ENCODE assay signal across 18 mouse cellular contexts in the genomic region with DNA sequence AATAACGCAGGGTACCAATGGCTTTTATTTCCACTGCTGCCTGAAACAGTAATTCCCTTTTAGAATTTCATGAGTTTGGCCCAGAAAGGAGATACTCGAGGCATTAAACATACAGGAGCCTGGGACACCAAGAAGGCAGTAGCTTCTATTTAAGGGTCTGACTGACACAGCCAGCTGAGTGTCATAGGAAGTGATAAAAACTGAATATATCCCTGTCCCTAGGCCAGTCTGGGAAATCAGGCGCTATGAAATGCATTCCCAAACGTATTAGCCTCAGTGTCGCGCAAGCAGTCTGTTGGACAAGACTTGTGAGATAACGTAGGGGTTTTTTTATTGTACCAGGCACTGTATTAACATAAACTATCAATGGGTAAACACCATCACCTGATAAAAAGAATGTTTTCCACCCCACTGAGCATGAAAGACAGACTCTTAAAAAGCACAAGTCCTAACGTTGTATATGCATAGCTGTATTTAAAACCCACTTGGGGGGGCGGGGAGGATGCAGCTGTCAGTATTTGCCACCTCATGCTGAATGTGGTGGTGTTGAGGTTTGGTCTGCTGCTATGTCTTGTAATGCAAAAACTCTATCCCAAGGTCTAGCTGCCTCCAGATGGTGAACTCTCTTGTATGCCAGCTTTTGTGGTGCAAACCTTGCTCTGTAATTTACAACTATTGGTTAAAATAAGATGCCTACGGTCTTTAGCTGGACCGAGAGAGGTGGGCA. TPM values are rescaled to one million over a fixed set of nuclear protein-coding genes. Genes with fewer than 3 reads are reported as not detected.
DNase-seq lines count a peak whose midpoint lies in the region; ATAC-seq and TF ChIP-seq lines count a peak whose summit lies in the region.
"Had no signal": no experiment of that assay in that cellular context is flagged by ENCODE, and none has a peak within 500 bp of the region (broad histone marks: within the 10 kb centered on the region; RNA-seq: fewer than 3 reads in every experiment).

No protein-coding gene starts in this region.

- TF ChIP-seq CTCF in liver, adult 2 months (IDR thresholded peaks at IDR 0.05; ENCODE audit: low read depth, low read length): no peak
- TF ChIP-seq CTCF in midbrain, postnatal 0 days (IDR thresholded peaks at IDR 0.05): no peak

- peaks cover 19% of the 10 kb centered on the region for H3K4me1 ChIP-seq in heart, embryonic 11.5 days (ENCODE audit: control insufficient read depth, insufficient read depth, low read length)
- H3K4me1 ChIP-seq in liver, adult 2 months (ENCODE audit: control insufficient read depth, insufficient read depth, low read length): peaks cover 54% of the 10 kb centered on the region
- no peaks in the 10 kb centered on the region for H3K4me1 ChIP-seq in midbrain, postnatal 0 days (ENCODE audit: insufficient read depth, low read length)

- ATAC-seq in heart, embryonic 11.5 days (replicated peaks; ENCODE audit: insufficient number of reproducible peaks, low FRiP score, low TSS enrichment): no peak
- peak; percentile 44 to 79 for ATAC-seq in hematopoietic stem cell, adult 5-6 weeks (replicated peaks in 1 of 2; ENCODE audit: insufficient read depth in 1 of 2, low FRiP score in 2 of 2, low TSS enrichment in 1 of 2, low read depth in 1 of 2, poor library complexity in 2 of 2, severe bottlenecking in 2 of 2)
- ATAC-seq in midbrain, postnatal 0 days (ENCODE audit: low FRiP score): no peak
- ATAC-seq: Patski had no signal

- no peaks in the 10 kb centered on the region for H3K36me3 ChIP-seq in heart, embryonic 11.5 days (ENCODE audit: control insufficient read depth, insufficient read depth, low read length)
- peaks cover 18% of the 10 kb centered on the region; the same call in 1 of the 2 replicates for H3K36me3 ChIP-seq in liver, adult 2 months (ENCODE audit: control insufficient read depth, insufficient read depth, low read length)
- H3K36me3 ChIP-seq in midbrain, postnatal 0 days (ENCODE audit: insufficient read depth, low read length): no peaks in the 10 kb centered on the region

- 48% methylated on average over 11 of the region's 11 CpGs for WGBS in heart, embryonic 11.5 days (ENCODE audit: insufficient replicate concordance)
- WGBS in liver, adult 2 months: 37% methylated on average over 11 of the region's 11 CpGs
- WGBS in midbrain, postnatal 0 days: 47% methylated on average over 11 of the region's 11 CpGs

- H3K27ac ChIP-seq in heart, embryonic 11.5 days (ENCODE audit: low read depth, low read length): peak overlapping the region; percentile 24; the same call in 1 of the 2 replicates
- peak overlapping the region; percentile 58 for H3K27ac ChIP-seq in liver, adult 2 months (replicated peaks; ENCODE audit: insufficient read depth, low read depth, low read length)
- H3K27ac ChIP-seq in midbrain, postnatal 0 days (ENCODE audit: low read depth, low read length): no peak overlapping the region

- no peak for TF ChIP-seq POLR2A in liver, adult 2 months (IDR thresholded peaks at IDR 0.05; ENCODE audit: extremely low read depth, insufficient read depth, low read length)

- no peaks in the 10 kb centered on the region for H3K9me3 ChIP-seq in heart, embryonic 11.5 days (replicated peaks; ENCODE audit: control insufficient read depth, low read length)
- H3K9me3 ChIP-seq in midbrain, postnatal 0 days (ENCODE audit: low read length): no peaks in the 10 kb centered on the region

- DNase-seq in heart, postnatal 14 days: no peak
- no peak for DNase-seq in liver, adult 2 months (ENCODE audit: extremely low read depth, low read depth, low spot score)
- no peak for DNase-seq in liver
- DNase-seq in midbrain, postnatal 0 days (ENCODE audit: low spot score): no peak
- DNase-seq in thymus, postnatal 10 days (ENCODE audit: low spot score in 2 of 2): no peak
- DNase-seq: cerebellum, adult 9-10 months; embryo, embryonic 11 days; kidney, adult 11 months; kidney, postnatal 36 days; layer of hippocampus, postnatal 36 days; lung, postnatal 10 days; thymus, postnatal 36 days had no signal

- H3K4me3 ChIP-seq in heart, embryonic 11.5 days (ENCODE audit: low read depth, low read length): no peak overlapping the region
- H3K4me3 ChIP-seq in liver, adult 2 months (ENCODE audit: insufficient read depth, low read depth, low read length): no peak overlapping the region
- no peak overlapping the region for H3K4me3 ChIP-seq in midbrain, postnatal 0 days (ENCODE audit: low read depth, low read length)

- H3K27me3 ChIP-seq in heart, embryonic 11.5 days (ENCODE audit: control insufficient read depth, insufficient read depth, low read length): no peaks in the 10 kb centered on the region
- H3K27me3 ChIP-seq in liver, adult 2 months (ENCODE audit: control insufficient read depth, insufficient read depth, low read length): no peaks in the 10 kb centered on the region
- no peaks in the 10 kb centered on the region for H3K27me3 ChIP-seq in midbrain, postnatal 0 days (ENCODE audit: insufficient read depth, low read length)

- intact Hi-C loops in heart, postnatal 14 days (cut with DNase I): no loop called here

- peaks cover 37% of the 10 kb centered on the region for H3K79me2 ChIP-seq in liver, adult 2 months (ENCODE audit: control insufficient read depth, insufficient read depth, low read length)

- H3K9ac ChIP-seq in heart, embryonic 11.5 days (ENCODE audit: low read depth, low read length): no peak overlapping the region
- peak overlapping the region; percentile 54 for H3K9ac ChIP-seq in liver, adult 2 months (ENCODE audit: low read depth, low read length)
- 0 out of 2 replicates have a peak overlapping the region, but pooled peaks have one; percentile 13 for H3K9ac ChIP-seq in midbrain, postnatal 0 days (replicated peaks; ENCODE audit: low read length, poor library complexity, severe bottlenecking)

- no peak overlapping the region for H3K4me2 ChIP-seq in heart, embryonic 11.5 days
- H3K4me2 ChIP-seq in midbrain, postnatal 0 days (ENCODE audit: low read depth, low read length, poor library complexity, severe bottlenecking): no peak overlapping the region

RNA-seq across cellular contexts. Expression of gene Gpam, which starts 6.4 kb away (rescaled TPM):
- 9.9 and 11.0 TPM in 2 replicates for polyA plus RNA-seq in heart, embryonic 11.5 days (2014; fragmentation: Nextera tagmentation; extraction: Ambion mirVana)
- total RNA-seq in heart, postnatal 14 days (2021): 100 to 1,000 TPM; 165 to 166 TPM
- 261 and 274 TPM in 2 replicates for total RNA-seq in liver, adult 2 months (2014; rRNA removed)
- 90.2 and 102 TPM in 2 replicates for polyA plus RNA-seq in liver, adult 2 months (2012; rRNA removed)
- 16.3 and 19.3 TPM in 2 replicates for total RNA-seq in hematopoietic stem cell, adult 5-6 weeks (2017)
- 81.1 and 83.0 TPM in 2 replicates for total RNA-seq in midbrain, postnatal 0 days (2014; rRNA removed)
- polyA plus RNA-seq in midbrain, postnatal 0 days (2015; fragmentation: Nextera tagmentation; extraction: Ambion mirVana): 23.6 and 24.0 TPM in 2 replicates

RNA-seq across cellular contexts. Expression of gene Tectb, which starts 59.9 kb away (rescaled TPM):
- not detected in 2 replicates for polyA plus RNA-seq in heart, embryonic 11.5 days (2014; fragmentation: Nextera tagmentation; extraction: Ambion mirVana)
- total RNA-seq in heart, postnatal 14 days (2021): under 1 TPM; 0.17 to 0.72 TPM
- total RNA-seq in liver, adult 2 months (2014; rRNA removed): 0.18 and 0.20 TPM in 2 replicates
- polyA plus RNA-seq in liver, adult 2 months (2012; rRNA removed): 0.07 TPM in 1 of 2 replicates, not detected in the other
- total RNA-seq in hematopoietic stem cell, adult 5-6 weeks (2017): not detected in 2 replicates
- total RNA-seq in midbrain, postnatal 0 days (2014; rRNA removed): 0.09 TPM in 1 of 2 replicates, not detected in the other
- polyA plus RNA-seq in midbrain, postnatal 0 days (2015; fragmentation: Nextera tagmentation; extraction: Ambion mirVana): 0.16 and 0.34 TPM in 2 replicates
- total RNA-seq: layer of hippocampus, postnatal 36 days had no signal
- polyA plus RNA-seq: heart, embryonic 16.5 days; limb, embryonic 11.5 days; neural tube, embryonic 14.5 days; Patski had no signal

Comparison
In these comparisons a context has a peak if more than half of its experiments do, and no peak if none do; other contexts are left out.
1. ATAC-seq: peak in hematopoietic stem cell, adult 5-6 weeks (2 of 2); none in heart, embryonic 11.5 days (single experiment) and midbrain, postnatal 0 days (single experiment).